Mouse (Mus musculus) adrenal gland, adult (tissue): Measurements from ENCODE around the gene Smim4.
A peak's percentile ranks its signal among the peaks of the same experiment; 100 is the strongest.

Experiments used
- DNase-seq, 2 experiments: peaks; one replicate each; pipeline ENCODE4 v3.0.0; 2022 to 2023; ENCODE audit warnings: low spot score in 1 of 2; ENCODE audit not compliant: inconsistent age in 2 of 2

Gene Smim4

GRCm38 (mm10) chr14:31125106-31126075 lies 3.4 kb downstream of the Smim4 start:
- peak in 1 of 2 experiments; percentile 66 for DNase-seq

- no peak for DNase-seq
These were observed 13.2 kb downstream of the Smim4 start for GRCm38 (mm10) chr14:31115522-31115921.

- no peak for DNase-seq
These were observed 14.7 kb downstream of the Smim4 start for GRCm38 (mm10) chr14:31114011-31114410.

GRCm38 (mm10) chr14:31112187-31112586 lies 16.6 kb downstream of the Smim4 start:
- DNase-seq = no peak

GRCm38 (mm10) chr14:31110613-31111012 lies 18.1 kb downstream of the Smim4 start:
- no peak for DNase-seq

GRCm38 (mm10) chr14:31105156-31105555 lies 23.6 kb downstream of the Smim4 start:
- no peak for DNase-seq

- DNase-seq = no peak
These were observed 38.8 kb downstream of the Smim4 start for GRCm38 (mm10) chr14:31089918-31090317.

- peak in 1 of 2 experiments; percentile 44 for DNase-seq
These were observed 40.2 kb downstream of the Smim4 start for GRCm38 (mm10) chr14:31088515-31088914.

- DNase-seq = no peak
These were observed 41.3 kb downstream of the Smim4 start for GRCm38 (mm10) chr14:31087433-31087832.

- DNase-seq = no peak
These were observed 47.6 kb downstream of the Smim4 start for GRCm38 (mm10) chr14:31081147-31081546.

GRCm38 (mm10) chr14:31079313-31080028 lies 49.3 kb downstream of the Smim4 start:
- no peak for DNase-seq

GRCm38 (mm10) chr14:31078597-31079208 lies 50.1 kb downstream of the Smim4 start:
- no peak for DNase-seq

- DNase-seq = no peak
These were observed 59.5 kb downstream of the Smim4 start for GRCm38 (mm10) chr14:31069086-31069733.

GRCm38 (mm10) chr14:31062277-31062676 lies 66.5 kb downstream of the Smim4 start:
- peak in 1 of 2 experiments; percentile 45 for DNase-seq

GRCm38 (mm10) chr14:31045817-31046216 lies 82.9 kb downstream of the Smim4 start:
- DNase-seq = no peak

- no peak for DNase-seq
These were observed 83.5 kb downstream of the Smim4 start for GRCm38 (mm10) chr14:31045296-31045695.
